Mouse (Mus musculus): ENCODE results near the gene Cox20.

The Cox20 gene

DNA sequence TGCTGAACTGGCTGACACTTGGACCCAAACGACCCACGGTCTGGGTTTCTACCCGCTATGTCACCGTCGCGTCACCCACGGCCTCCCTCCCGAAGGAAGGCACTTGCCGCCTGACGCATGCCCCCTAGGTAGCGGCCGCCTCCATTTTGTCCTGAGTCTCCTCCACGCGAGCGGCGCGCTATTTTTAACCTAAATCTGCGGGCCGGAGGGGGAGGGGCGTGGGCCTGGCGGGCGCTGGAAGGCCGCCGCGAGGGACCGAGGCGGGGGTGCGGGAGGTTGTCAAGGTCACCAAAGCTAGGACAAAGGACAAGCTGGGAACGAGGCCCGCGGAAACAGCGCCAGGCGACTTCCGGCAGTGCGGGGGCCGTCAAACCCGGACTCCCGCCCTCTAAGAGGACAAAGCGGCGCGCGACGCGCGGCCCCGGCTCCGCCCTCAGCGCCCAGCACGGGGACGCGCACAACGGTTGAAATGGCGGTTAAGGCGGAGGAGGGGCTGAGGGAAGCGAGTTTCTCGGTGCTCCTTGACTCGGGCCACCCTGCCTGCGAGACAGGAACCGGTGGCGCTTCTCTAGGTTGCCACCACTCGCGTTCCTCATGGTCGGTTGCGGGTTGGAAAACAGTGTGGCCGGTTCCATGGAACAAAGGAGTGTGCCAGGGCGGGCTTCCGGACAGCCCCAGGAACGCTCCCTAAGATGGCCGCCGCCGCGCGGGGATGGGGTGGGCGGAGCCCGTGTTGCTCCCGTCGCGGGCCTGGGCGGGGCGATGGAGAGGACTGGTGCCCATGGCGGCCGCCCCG is at the start of gene Cox20:
Gene Cox20 (plus strand): TSS at position 742 of the 796 bp plus-strand sequence.
- in situ Hi-C loops (cut with MboI, MseI) = no loop called here

- in situ Hi-C loops (cut with MboI, MseI) = no loop called here
These were observed 48.3 kb upstream of the Cox20 start for GRCm38 (mm10) chr1:178270635-178271034.

- in situ Hi-C loops (cut with MboI, MseI) = loop anchor here (25.0 kb wide), 1 partner anchor 938 kb away; no protein-coding TSS in a partner anchor
These were observed 43.7 kb upstream of the Cox20 start for GRCm38 (mm10) chr1:178275174-178275730.

GRCm38 (mm10) chr1:178275738-178276053 is 43.2 kb upstream of the Cox20 start:
- in situ Hi-C loops (cut with MboI, MseI) = loop anchor here (25.0 kb wide), 1 partner anchor 938 kb away; no protein-coding TSS in a partner anchor

GRCm38 (mm10) chr1:178276054-178276911 is 42.6 kb upstream of the Cox20 start:
- in situ Hi-C loops (cut with MboI, MseI) = loop anchor here (25.0 kb wide), 1 partner anchor 939 kb away; no protein-coding TSS in a partner anchor

DNA sequence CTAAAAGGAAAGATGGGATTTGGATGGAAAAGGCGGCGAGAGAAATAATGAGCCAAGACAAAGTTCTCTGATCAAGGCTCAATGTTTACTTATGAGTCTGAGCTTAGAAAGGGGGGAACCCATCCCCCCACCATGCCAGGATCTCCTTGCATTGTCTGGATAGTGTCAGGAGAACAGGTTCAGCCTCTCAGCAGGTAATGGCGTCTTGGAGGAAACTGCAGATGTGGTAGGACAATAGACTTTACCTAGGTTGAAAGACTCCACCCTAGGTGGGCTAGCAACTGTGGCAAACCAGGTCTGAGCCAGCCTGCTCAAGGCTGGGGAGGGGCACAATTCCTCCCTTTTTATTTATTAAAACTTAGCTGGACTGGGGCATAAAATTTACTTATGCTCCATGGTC is 35.6 kb upstream of the Cox20 start:
- in situ Hi-C loops (cut with MboI, MseI) = loop anchor here (25.0 kb wide), 1 partner anchor 946 kb away; no protein-coding TSS in a partner anchor

- in situ Hi-C loops (cut with MboI, MseI) = loop anchor here (25.0 kb wide), 1 partner anchor 947 kb away; no protein-coding TSS in a partner anchor
These were observed 34.8 kb upstream of the Cox20 start for GRCm38 (mm10) chr1:178283946-178284720.

- in situ Hi-C loops (cut with MboI, MseI) = loop anchor here (25.0 kb wide), 1 partner anchor 950 kb away; no protein-coding TSS in a partner anchor
These were observed 31.2 kb upstream of the Cox20 start for GRCm38 (mm10) chr1:178287601-178288176.

GRCm38 (mm10) chr1:178291716-178292115 is 27.2 kb upstream of the Cox20 start:
- in situ Hi-C loops (cut with MboI, MseI) = loop anchor here (25.0 kb wide), 1 partner anchor 954 kb away; no protein-coding TSS in a partner anchor

DNA sequence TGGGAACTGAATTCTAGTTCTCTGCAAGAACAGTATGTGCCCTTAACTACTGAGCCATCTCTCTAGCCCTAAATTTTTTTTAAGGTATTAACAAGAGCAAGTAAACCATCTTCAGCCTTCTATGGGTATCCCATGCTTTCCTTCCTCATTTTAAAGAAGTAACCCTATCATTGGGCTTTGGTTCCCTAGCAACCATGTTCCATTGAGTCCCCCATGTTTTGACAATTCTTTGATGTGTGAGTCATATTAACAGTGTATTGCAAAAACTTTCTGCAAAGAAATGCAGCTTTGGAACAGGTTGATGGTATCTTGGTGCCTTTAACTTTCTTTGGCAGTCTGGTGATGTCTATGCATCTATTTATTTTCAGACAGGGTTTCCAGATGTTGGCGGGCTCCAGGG is 24.9 kb upstream of the Cox20 start:
- in situ Hi-C loops (cut with MboI, MseI) = loop anchor here (25.0 kb wide), 1 partner anchor 957 kb away; no protein-coding TSS in a partner anchor

GRCm38 (mm10) chr1:178301261-178301660 is 17.7 kb upstream of the Cox20 start:
- in situ Hi-C loops (cut with MboI, MseI) = loop anchor here (5.0 kb wide), 1 partner anchor 154 kb away; no protein-coding TSS in a partner anchor

DNA sequence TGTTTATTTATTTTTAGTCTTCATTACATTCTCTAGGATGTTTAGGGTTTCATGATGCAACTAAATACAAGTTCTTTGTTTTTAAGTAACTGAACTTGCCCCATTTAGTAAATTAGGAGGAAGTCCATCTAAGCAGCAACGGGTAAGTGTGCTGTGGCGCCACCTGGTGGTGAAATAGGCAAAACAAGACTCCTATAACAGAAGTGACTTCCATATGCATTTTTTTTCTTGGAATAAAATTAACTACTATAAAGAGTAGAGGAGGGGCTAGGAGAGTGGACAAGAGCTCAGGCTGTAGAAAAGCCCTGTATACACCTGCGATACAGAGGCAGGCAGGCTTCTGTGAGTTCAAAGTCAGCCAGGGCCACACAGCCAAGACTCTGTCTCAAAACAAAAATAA is 15.5 kb upstream of the Cox20 start:
- in situ Hi-C loops (cut with MboI, MseI) = loop anchor here (5.0 kb wide), 1 partner anchor 156 kb away; no protein-coding TSS in a partner anchor

DNA sequence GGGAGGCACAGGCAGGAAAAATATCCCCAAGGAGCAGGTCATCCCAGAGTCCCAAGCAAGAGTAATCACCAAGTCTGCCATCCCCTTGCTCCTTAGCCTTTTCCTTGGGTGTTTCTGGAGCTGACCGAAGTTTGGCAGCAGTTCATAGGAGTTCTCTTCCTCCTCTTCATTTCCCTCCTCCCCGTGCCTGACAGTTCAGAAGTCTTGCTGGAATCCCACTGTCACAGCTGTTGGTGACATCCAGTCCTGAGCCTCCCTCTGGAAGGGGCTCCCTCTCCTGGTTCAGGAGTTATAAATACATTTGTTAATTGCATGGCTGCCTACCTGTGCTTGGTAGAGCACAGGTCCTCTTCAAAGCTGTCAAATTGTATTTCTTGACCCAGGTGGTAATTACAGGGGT is 9.4 kb upstream of the Cox20 start:
- in situ Hi-C loops (cut with MboI, MseI) = loop anchor here (5.0 kb wide), 3 partner anchors 38 to 372 kb away; partner anchors contain the start of gene Catspere2

- in situ Hi-C loops (cut with MboI, MseI) = loop anchor here (5.0 kb wide), 1 partner anchor 157 kb away; no protein-coding TSS in a partner anchor
These were observed 8.8 kb upstream of the Cox20 start for GRCm38 (mm10) chr1:178310128-178310527.

DNA sequence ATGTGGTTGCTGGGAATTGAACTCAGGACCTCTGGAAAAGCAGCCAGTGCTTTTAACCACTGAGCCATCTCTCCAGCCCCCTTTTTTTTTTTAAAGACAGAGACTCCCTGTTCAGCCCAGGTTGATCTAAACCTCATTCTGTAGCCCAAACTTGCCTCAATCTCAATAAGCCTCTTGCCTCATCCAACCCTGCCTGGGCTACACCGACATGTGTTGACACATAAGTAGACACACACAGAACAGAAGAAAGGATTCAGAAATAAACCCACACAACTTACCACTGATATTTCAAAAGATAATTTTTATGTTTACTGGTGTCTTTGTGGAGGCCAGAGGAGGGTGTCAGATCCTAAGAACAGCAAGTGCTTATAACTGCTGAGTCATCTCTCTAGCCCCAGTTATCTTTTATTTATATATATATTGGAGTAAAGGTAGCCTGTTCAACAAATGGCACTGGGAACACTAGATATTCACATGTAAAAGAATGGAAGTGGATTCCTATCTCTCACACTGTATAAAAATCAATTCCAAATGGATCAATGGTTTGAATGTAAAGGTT is 5.8 kb upstream of the Cox20 start:
- in situ Hi-C loops (cut with MboI, MseI) = loop anchor here (5.0 kb wide), 1 partner anchor 154 kb away; no protein-coding TSS in a partner anchor

GRCm38 (mm10) chr1:178314236-178314635 is 4.7 kb upstream of the Cox20 start:
- in situ Hi-C loops (cut with MboI, MseI) = loop anchor here (5.0 kb wide), 1 partner anchor 153 kb away; no protein-coding TSS in a partner anchor

DNA sequence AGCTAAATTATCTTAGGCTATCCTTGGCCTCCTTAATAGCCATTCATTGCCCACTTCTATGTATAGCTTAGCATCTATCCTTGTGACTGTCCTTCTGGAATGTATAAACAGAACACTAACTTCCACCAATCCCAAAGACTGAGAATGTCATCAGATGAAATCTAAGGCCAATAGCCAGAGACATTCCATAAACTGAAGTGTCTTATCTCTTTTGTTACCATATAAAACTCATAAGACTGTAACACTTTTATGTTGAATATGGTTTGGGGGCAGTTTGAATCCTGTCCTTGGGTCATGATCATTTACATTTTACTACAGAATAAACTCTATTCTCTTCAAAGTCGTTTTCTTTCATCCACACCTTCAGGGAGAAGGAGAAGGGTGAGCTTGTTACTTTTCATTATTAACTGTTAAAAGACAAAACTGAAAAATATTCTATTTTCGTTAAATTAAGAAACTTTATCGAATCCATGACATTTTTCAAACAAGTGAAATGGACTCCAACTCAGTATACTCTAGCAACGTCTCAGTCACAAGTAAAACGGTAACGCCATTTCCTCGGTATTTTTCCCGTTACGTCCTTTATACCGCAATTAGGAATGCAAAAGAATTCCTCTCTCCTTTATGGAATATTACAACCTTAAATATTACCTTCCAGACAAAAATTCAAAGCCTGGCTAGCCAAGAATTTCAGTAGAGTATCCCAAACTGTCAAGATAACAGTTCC is 1.5 kb upstream of the Cox20 start:
- in situ Hi-C loops (cut with MboI, MseI) = no loop called here

GRCm38 (mm10) chr1:178318002-178318388 is 935 bp upstream of the Cox20 start:
- in situ Hi-C loops (cut with MboI, MseI) = no loop called here

Measured in T-helper 1 cell (primary cell).